Mouse (Mus musculus) cortical plate, adult 2 months (tissue): Measurements from ENCODE around the gene Olfr263.

Experiments used
- CTCF ChIP-seq: fragments of 200-500 bp; IDR thresholded peaks from 2 replicates; pipeline ENCODE4 v1.5.1; 2011; ENCODE audit warnings: mild to moderate bottlenecking, control low read depth, low read length; ENCODE audit not compliant: insufficient read depth; ENCODE audit errors: extremely low read depth
- POLR2A ChIP-seq: fragments of 200-500 bp; IDR thresholded peaks from 2 replicates; pipeline ENCODE4 v1.6.1; 2011; ENCODE audit warnings: mild to moderate bottlenecking, low read length, control low read depth; ENCODE audit not compliant: insufficient read depth; ENCODE audit errors: extremely low read depth

GRCm38 (mm10) chr13:21158071-21158470 lies 28.6 kb downstream of the Olfr263 start:
- TF ChIP-seq CTCF (no peak), POLR2A (no peak)
